Mouse (Mus musculus) lung, postnatal 25 days (tissue): Measurements from ENCODE around the gene Dcn.

Source experiments
- DNase-seq: peaks from one replicate; pipeline ENCODE4 v3.0.0; 2022; ENCODE audit warnings: low spot score

The Dcn gene

GRCm38 (mm10) chr10:97547740-97548139, 68.3 kb downstream of the Dcn start:
- DNase-seq = no peak

DNA sequence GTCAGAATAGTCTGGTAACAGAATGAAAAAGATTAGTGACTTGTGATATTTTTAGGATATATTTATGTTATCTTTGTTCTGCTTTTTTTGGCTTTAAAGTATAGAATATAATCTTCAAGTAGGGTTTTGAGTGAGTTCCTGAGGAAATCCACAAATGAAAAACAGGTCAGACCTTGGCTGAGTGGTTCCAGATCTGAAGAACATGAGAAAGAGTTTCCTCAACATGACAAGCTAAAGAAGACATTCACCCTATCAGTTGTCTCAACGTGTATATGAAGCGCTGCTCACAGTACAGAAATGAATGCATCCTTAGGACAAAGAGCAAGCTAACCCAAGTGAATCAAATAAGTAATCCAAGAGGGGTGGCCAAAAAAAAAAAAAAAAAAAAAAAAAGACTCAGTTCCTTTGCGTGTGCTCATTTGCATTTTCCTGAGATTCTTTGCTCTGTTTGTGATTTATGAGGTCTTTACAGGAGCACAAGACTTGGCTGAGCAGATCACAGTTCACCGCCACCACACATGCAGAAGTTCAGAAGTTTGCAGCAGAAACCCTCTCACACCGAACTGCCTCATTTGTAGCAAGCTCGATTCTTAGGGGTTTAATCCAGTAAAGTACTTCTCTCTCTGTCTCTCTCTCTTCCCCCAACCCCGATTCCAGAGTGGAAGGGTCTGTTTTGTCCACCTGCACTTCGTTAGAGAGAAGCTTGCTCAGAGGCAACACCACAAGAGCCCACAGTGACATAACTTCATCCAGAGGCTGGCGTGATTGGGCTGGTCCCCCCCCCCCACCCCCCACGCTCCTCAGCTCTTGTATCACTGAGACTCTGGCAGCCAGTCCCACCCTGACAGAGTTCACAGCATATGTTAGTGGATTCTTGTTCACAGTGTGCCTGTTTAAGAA, 85.8 kb downstream of the Dcn start, which contains the start of gene Lum:
Gene Lum, plus strand, starts transcription at position 172 of the 900 bp plus-strand sequence.
- DNase-seq = no peak

DNA sequence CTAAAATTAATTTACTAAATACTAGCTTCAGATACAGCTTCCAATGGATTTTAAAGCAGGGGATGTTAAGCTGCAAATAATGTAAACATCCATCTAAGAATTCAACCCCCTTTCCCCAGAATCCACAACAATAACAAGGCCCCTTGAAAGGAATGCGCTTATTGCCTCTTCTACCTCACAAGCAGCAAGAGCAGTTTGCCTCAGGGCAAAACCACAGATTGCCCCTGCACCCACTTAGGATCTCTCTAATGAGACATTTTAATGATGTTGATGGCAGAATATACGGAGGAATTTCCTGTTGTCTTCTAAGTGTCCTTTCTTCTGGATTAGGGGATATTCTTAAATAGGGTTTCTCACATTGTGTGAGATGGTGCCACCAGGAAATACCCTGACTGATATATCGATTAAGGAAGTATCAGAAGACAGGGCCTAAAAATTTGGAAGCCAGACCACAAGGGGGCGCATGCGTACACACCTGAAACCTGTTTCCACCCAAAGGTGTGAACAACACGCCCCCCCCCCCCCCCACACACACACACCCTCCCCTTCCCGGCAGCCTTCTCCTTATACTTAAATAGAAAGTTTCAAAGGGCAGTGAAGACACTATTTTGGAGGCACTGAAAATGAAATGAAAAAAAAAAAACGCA, 88.2 kb downstream of the Dcn start:
- no peak for DNase-seq
